Mouse (Mus musculus) activated CD4-positive, CD25-positive, alpha-beta regulatory T cell, adult 9 weeks (primary cell): Measurements from ENCODE around the gene Timd4. TPM values are rescaled to one million over a fixed set of nuclear protein-coding genes. Genes with fewer than 3 reads are reported as not detected.

Source experiments
- polyA plus RNA-seq: library from polyadenylated mRNA; unstranded; fragments of 100-300 nt; shearing (Covaris generic); gene quantifications from one replicate; pipeline ENCODE4 v1.2.1, GENCODE M21; 2017

Gene Timd4
- polyA plus RNA-seq, result 0.33 TPM

GRCm38 (mm10) chr11:46810511-46810910 lies at the start of gene Timd4:
TSS of gene Timd4 (plus strand) at chr11:46810800.

Other genes starting within 250 kb of the Timd4 start
- not detected for gene BC053393, start 239.3 kb upstream of the Timd4 start, polyA plus RNA-seq
- gene Dppa1, start 181.5 kb upstream of the Timd4 start, polyA plus RNA-seq, result not detected
- not detected for gene Timd2, start 103.7 kb upstream of the Timd4 start, polyA plus RNA-seq
- gene Havcr1, start 75.7 kb upstream of the Timd4 start, polyA plus RNA-seq, result not detected